Mouse (Mus musculus) liver, postnatal 0 days (tissue): ENCODE data around the gene Adcy4.

Experiments used
- CTCF ChIP-seq: sonication (generic); IDR thresholded peaks from 2 replicates; pipeline ENCODE4 v1.5.1; 2016; ENCODE audit warnings: antibody characterized with exemption, low read depth
- EP300 ChIP-seq: IDR thresholded peaks from 2 replicates; pipeline ENCODE4 v1.6.1; 2016; ENCODE audit warnings: antibody characterized with exemption, low read depth, mild to moderate bottlenecking

GRCm38 (mm10) chr14:55745180-55745860 lies 38.6 kb downstream of the Adcy4 start, which contains the start of the genes Dhrs1 and Nop9:
- TF ChIP-seq CTCF = no peak
- TF ChIP-seq EP300 = no peak
